Mouse (Mus musculus) erythroblast, embryonic 14.5 days (primary cell): ENCODE data around the gene Bicdl1.

Experiments used
- GATA1 ChIP-seq: IDR thresholded peaks from 2 replicates; pipeline ENCODE4 v1.6.1; 2012; ENCODE audit warnings: low read length, inconsistent platforms, mixed read lengths
- TAL1 ChIP-seq: IDR thresholded peaks from 3 replicates; pipeline ENCODE4 v1.6.1; 2012; ENCODE audit warnings: low read length, inconsistent platforms, mixed read lengths

GRCm38 (mm10) chr5:115748316-115748715 lies 16.9 kb upstream of the Bicdl1 start:
- TF ChIP-seq GATA1 = no peak
- no peak for TF ChIP-seq TAL1
